Mouse (Mus musculus): Measurements from ENCODE around the gene Ddr2. TPM values are rescaled to one million over a fixed set of nuclear protein-coding genes. Genes with fewer than 3 reads are reported as not detected.
A peak's percentile ranks its signal among the peaks of the same experiment; 100 is the strongest.

Gene Ddr2
- polyA plus RNA-seq, 1 experiment: 13.7 TPM

DNA sequence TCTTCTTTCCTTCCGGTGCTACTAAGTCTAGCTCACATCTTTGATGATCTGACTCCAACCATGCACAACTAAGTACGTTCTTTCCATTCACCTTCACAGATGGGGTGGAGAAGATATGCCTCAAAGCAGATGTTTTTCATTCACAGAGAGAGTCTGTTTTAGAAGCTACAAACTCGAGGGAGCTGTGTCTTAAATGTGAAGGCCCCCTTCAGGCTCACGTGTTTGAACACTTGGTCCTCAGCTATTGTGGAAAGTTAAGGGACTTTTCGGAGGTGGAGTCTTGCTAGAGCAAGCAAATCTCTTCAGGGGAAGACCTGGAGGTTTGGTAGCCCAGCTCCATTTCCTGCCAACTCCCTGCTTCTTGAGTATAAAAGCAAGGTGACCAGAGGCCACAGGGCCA lies 34.2 kb downstream of the Ddr2 start:
- Histone ChIP-seq H3K4me3 (ENCODE audit: insufficient read depth, poor library complexity, severe bottlenecking) (no peak overlapping the region), H3K79me3 (ENCODE audit: low read depth) (peaks cover 26% of the 10 kb centered on the region), H3K36me3 (ENCODE audit: control insufficient read depth, insufficient read depth) (peaks cover 8% of the 10 kb centered on the region), H3ac (ENCODE audit: control insufficient read depth, insufficient read length, low read depth) (no peak overlapping the region), H3K79me2 (ENCODE audit: control insufficient read depth, insufficient read depth) (peaks cover 72% of the 10 kb centered on the region), H3K27me3 (ENCODE audit: control insufficient read depth, insufficient read depth, insufficient read length) (no peaks in the 10 kb centered on the region)
- no peak for TF ChIP-seq CEBPB (IDR thresholded peaks at IDR 0.05; ENCODE audit: low read depth)
- TF ChIP-seq CTCF (IDR thresholded peaks at IDR 0.05; ENCODE audit: control insufficient read depth, insufficient read depth, insufficient read length): no peak
- no peak for TF ChIP-seq FOSL1 (IDR thresholded peaks at IDR 0.05; ENCODE audit: insufficient read depth, low read length, poor library complexity, severe bottlenecking)
- TF ChIP-seq MYOG (IDR thresholded peaks at IDR 0.05; ENCODE audit: control insufficient read depth, extremely low read depth, insufficient read length): no peak
- TF ChIP-seq MYOD1 (IDR thresholded peaks at IDR 0.05; ENCODE audit: control insufficient read depth, insufficient read length, low read depth): no peak
- no peak for TF ChIP-seq USF1 (IDR thresholded peaks at IDR 0.05; ENCODE audit: low read depth)
- no peak for TF ChIP-seq MAX (IDR thresholded peaks at IDR 0.05)

DNA sequence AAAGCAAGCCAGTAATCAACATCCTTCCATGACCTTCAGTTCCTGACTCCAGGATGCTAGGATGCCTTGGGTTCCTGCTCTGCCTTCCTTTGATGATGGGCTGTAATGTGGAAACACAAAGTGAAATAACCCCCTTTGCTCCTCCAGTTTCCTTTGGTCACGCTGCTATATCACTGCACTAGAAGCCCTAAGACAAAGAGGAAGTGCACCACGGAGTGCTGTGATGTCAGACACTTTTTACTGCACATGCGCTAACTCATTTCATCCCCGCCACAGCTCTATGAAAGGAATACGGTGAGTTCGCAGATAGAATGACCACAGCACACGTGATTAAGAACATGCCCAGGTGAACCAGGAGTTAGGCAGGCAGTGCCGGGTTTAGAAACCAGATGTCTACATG lies 36.8 kb downstream of the Ddr2 start:
- H3K27me3 ChIP-seq (ENCODE audit: control insufficient read depth, insufficient read depth, insufficient read length): no peaks in the 10 kb centered on the region
- TF ChIP-seq MYOD1 (IDR thresholded peaks at IDR 0.05; ENCODE audit: control insufficient read depth, insufficient read length, low read depth): no peak
- H3K79me2 ChIP-seq (ENCODE audit: control insufficient read depth, insufficient read depth): peaks cover 59% of the 10 kb centered on the region
- peaks cover 4% of the 10 kb centered on the region for H3K36me3 ChIP-seq (ENCODE audit: control insufficient read depth, insufficient read depth)
- no peak overlapping the region for H3K4me3 ChIP-seq (ENCODE audit: insufficient read depth, poor library complexity, severe bottlenecking)
- H3ac ChIP-seq (ENCODE audit: control insufficient read depth, insufficient read length, low read depth): no peak overlapping the region
- H3K79me3 ChIP-seq (ENCODE audit: low read depth): peaks cover 23% of the 10 kb centered on the region

DNA sequence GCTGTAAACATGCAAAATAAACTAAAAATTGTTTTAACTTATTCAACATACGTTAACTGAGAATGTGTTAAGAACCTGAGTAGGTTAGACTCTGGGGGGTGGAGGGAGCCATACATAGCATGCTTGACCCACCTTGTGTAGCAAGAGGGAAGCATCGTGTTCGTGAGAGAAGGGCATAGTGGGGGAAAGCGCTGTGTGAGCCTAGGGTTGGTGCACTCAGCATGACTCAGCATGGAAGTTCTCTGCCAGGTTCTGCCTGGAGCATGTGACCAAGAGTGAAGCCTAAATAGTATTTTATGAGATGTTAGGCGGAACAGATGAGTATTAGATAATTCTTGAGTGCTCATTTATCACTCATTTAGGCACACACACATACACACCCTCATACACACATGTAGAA lies 41.4 kb downstream of the Ddr2 start:
- Histone ChIP-seq H3K79me2 (ENCODE audit: control insufficient read depth, insufficient read depth) (peaks cover 74% of the 10 kb centered on the region), H3K36me3 (ENCODE audit: control insufficient read depth, insufficient read depth) (peaks cover 26% of the 10 kb centered on the region), H3K4me3 (ENCODE audit: insufficient read depth, poor library complexity, severe bottlenecking) (no peak overlapping the region), H3K79me3 (ENCODE audit: low read depth) (peaks cover 24% of the 10 kb centered on the region), H3K27me3 (ENCODE audit: control insufficient read depth, insufficient read depth, insufficient read length) (no peaks in the 10 kb centered on the region), H3ac (ENCODE audit: control insufficient read depth, insufficient read length, low read depth) (no peak overlapping the region)
- TF ChIP-seq FOSL1 (IDR thresholded peaks at IDR 0.05; ENCODE audit: insufficient read depth, low read length, poor library complexity, severe bottlenecking) (no peak), USF1 (IDR thresholded peaks at IDR 0.05; ENCODE audit: low read depth) (peak; percentile 74)

DNA sequence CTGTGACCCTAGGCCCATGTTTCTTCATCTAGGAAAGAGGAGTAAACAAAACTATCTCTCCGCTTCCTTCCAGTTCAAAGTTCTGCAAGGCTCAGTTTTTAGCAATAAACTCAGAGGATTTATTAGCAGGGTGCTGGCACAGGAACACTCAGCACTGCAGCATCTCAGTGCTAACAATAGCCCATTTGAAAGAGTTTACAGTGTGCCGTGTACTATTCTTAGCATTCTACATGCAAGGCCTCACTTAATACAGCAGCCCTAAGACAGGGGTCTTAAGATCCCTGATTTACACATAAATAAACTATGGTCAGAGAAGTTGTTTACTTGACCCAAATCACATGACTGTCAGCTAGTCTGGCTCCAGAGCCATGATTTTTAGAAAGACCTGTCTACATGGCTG lies 44.6 kb downstream of the Ddr2 start:
- H3K27me3 ChIP-seq (ENCODE audit: control insufficient read depth, insufficient read depth, insufficient read length): no peaks in the 10 kb centered on the region
- TF ChIP-seq CEBPB (IDR thresholded peaks at IDR 0.05; ENCODE audit: low read depth) (no peak), CTCF (IDR thresholded peaks at IDR 0.05; ENCODE audit: control insufficient read depth, insufficient read depth, insufficient read length) (no peak), MYOG (IDR thresholded peaks at IDR 0.05; ENCODE audit: control insufficient read depth, extremely low read depth, insufficient read length) (no peak)
- H3ac ChIP-seq (ENCODE audit: control insufficient read depth, insufficient read length, low read depth): no peak overlapping the region
- H3K79me2 ChIP-seq (ENCODE audit: control insufficient read depth, insufficient read depth): peaks cover 49% of the 10 kb centered on the region
- peaks cover 15% of the 10 kb centered on the region for H3K79me3 ChIP-seq (ENCODE audit: low read depth)
- H3K4me3 ChIP-seq (ENCODE audit: insufficient read depth, poor library complexity, severe bottlenecking): no peak overlapping the region
- peaks cover 22% of the 10 kb centered on the region for H3K36me3 ChIP-seq (ENCODE audit: control insufficient read depth, insufficient read depth)

- TF ChIP-seq CTCF (IDR thresholded peaks at IDR 0.05; ENCODE audit: control insufficient read depth, insufficient read depth, insufficient read length): no peak
These were observed 45.6 kb downstream of the Ddr2 start for GRCm38 (mm10) chr1:170065009-170065408.

GRCm38 (mm10) chr1:170064083-170064494 lies 46.5 kb downstream of the Ddr2 start:
- no peak for TF ChIP-seq CEBPB (IDR thresholded peaks at IDR 0.05; ENCODE audit: low read depth)
- TF ChIP-seq MAX (IDR thresholded peaks at IDR 0.05): no peak
- H3K27me3 ChIP-seq (ENCODE audit: control insufficient read depth, insufficient read depth, insufficient read length): no peaks in the 10 kb centered on the region
- no peak overlapping the region for H3K4me3 ChIP-seq (ENCODE audit: insufficient read depth, poor library complexity, severe bottlenecking)
- H3K36me3 ChIP-seq (ENCODE audit: control insufficient read depth, insufficient read depth): peaks cover 22% of the 10 kb centered on the region
- peaks cover 22% of the 10 kb centered on the region for H3K79me3 ChIP-seq (ENCODE audit: low read depth)
- no peak overlapping the region for H3ac ChIP-seq (ENCODE audit: control insufficient read depth, insufficient read length, low read depth)
- H3K79me2 ChIP-seq (ENCODE audit: control insufficient read depth, insufficient read depth): peaks cover 66% of the 10 kb centered on the region

More at GRCm38 (mm10) chr1:170065009-170065408, 45.6 kb downstream of the Ddr2 start:
- Histone ChIP-seq H3K4me3 (ENCODE audit: insufficient read depth, poor library complexity, severe bottlenecking) (no peak overlapping the region), H3K27me3 (ENCODE audit: control insufficient read depth, insufficient read depth, insufficient read length) (no peaks in the 10 kb centered on the region), H3K79me2 (ENCODE audit: control insufficient read depth, insufficient read depth) (peaks cover 59% of the 10 kb centered on the region), H3ac (ENCODE audit: control insufficient read depth, insufficient read length, low read depth) (no peak overlapping the region), H3K79me3 (ENCODE audit: low read depth) (peaks cover 20% of the 10 kb centered on the region), H3K36me3 (ENCODE audit: control insufficient read depth, insufficient read depth) (peaks cover 22% of the 10 kb centered on the region)

DNA sequence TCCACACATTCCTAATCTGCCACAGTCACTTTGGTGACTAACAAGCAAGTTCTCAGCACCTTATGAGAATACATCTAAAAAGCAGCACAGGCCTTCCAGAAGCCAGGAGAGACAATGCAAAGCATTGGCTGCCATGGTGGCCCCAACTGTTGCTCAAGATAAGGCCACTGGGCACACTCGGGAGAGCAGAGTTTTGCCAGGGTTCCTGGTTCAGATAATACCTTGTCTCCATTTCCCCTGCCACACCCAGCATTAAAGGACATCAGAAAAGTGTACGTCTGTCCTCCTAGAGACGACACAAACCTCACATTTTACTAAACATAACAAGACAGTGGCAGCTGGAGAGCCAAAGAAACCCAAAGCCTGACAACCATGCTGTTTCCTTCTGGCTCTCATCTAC lies 50.3 kb downstream of the Ddr2 start:
- Histone ChIP-seq H3ac (ENCODE audit: control insufficient read depth, insufficient read length, low read depth) (no peak overlapping the region), H3K36me3 (ENCODE audit: control insufficient read depth, insufficient read depth) (peaks cover 6% of the 10 kb centered on the region), H3K27me3 (ENCODE audit: control insufficient read depth, insufficient read depth, insufficient read length) (no peaks in the 10 kb centered on the region), H3K79me2 (ENCODE audit: control insufficient read depth, insufficient read depth) (peaks cover 61% of the 10 kb centered on the region), H3K79me3 (ENCODE audit: low read depth) (peaks cover 32% of the 10 kb centered on the region), H3K4me3 (ENCODE audit: insufficient read depth, poor library complexity, severe bottlenecking) (no peak overlapping the region)
- TF ChIP-seq CTCF (IDR thresholded peaks at IDR 0.05; ENCODE audit: control insufficient read depth, insufficient read depth, insufficient read length) (no peak), FOSL1 (IDR thresholded peaks at IDR 0.05; ENCODE audit: insufficient read depth, low read length, poor library complexity, severe bottlenecking) (no peak), MYOD1 (IDR thresholded peaks at IDR 0.05; ENCODE audit: control insufficient read depth, insufficient read length, low read depth) (no peak), MAX (IDR thresholded peaks at IDR 0.05) (no peak), USF1 (IDR thresholded peaks at IDR 0.05; ENCODE audit: low read depth) (no peak), MYOG (IDR thresholded peaks at IDR 0.05; ENCODE audit: control insufficient read depth, extremely low read depth, insufficient read length) (no peak)
